Comparison of ENCODE assay signal across 9 mouse cellular contexts in genomic region chr9:54604886-54605285, GRCm38 (mm10). TPM values are rescaled to one million over a fixed set of nuclear protein-coding genes. Genes with fewer than 3 reads are reported as not detected.
A peak's percentile ranks its signal among the peaks of the same experiment; 100 is the strongest.
DNase-seq lines count a peak whose midpoint lies in the region; ATAC-seq and TF ChIP-seq lines count a peak whose summit lies in the region.
"Had no signal": no experiment of that assay in that cellular context is flagged by ENCODE, and none has a peak within 500 bp of the region (broad histone marks: within the 10 kb centered on the region; RNA-seq: fewer than 3 reads in every experiment).

No protein-coding gene starts in this region.

- no peak overlapping the region for H3K4me2 ChIP-seq in kidney, embryonic 14.5 days (replicated peaks; ENCODE audit: low read depth, low read length)

- ATAC-seq in kidney, embryonic 14.5 days (ENCODE audit: low FRiP score, low TSS enrichment): no peak
- no peak for ATAC-seq in monocyte, adult 5-6 weeks (replicated peaks; ENCODE audit: insufficient number of reproducible peaks, low FRiP score, low TSS enrichment, poor library complexity, severe bottlenecking)

- no peaks in the 10 kb centered on the region for H3K9me3 ChIP-seq in kidney, embryonic 14.5 days (ENCODE audit: control insufficient read depth, low read length)
- H3K9me3 ChIP-seq in MEL (replicated peaks; ENCODE audit: insufficient read depth, low read length): no peaks in the 10 kb centered on the region
- no peaks in the 10 kb centered on the region for H3K9me3 ChIP-seq in limb, embryonic 10.5 days (replicated peaks)

- H3K4me1 ChIP-seq in kidney, embryonic 14.5 days (ENCODE audit: control insufficient read depth, insufficient read depth, low read length): no peaks in the 10 kb centered on the region
- H3K4me1 ChIP-seq in MEL (ENCODE audit: control insufficient read depth in 1 of 2, insufficient read depth in 2 of 2, low read length in 2 of 2): no peaks in the 10 kb centered on the region
- 0 out of 2 replicates have a peak, but pooled peaks cover 5% of the 10 kb centered on the region for H3K4me1 ChIP-seq in limb, embryonic 10.5 days

- H3K27me3 ChIP-seq in kidney, embryonic 14.5 days (ENCODE audit: control insufficient read depth, insufficient read depth, low read length): no peaks in the 10 kb centered on the region
- H3K27me3 ChIP-seq in MEL (ENCODE audit: control insufficient read depth in 1 of 2, insufficient read depth in 2 of 2, low read length in 2 of 2): no peaks in the 10 kb centered on the region
- H3K27me3 ChIP-seq in limb, embryonic 10.5 days (ENCODE audit: low read depth, poor library complexity, severe bottlenecking): no peaks in the 10 kb centered on the region

- H3K79me2 ChIP-seq in MEL (ENCODE audit: control insufficient read depth, insufficient read depth, low read length, poor library complexity): no peaks in the 10 kb centered on the region

- peak; percentile 54 for TF ChIP-seq RAD21 in MEL (IDR thresholded peaks at IDR 0.05; ENCODE audit: low read depth, low read length)

- TF ChIP-seq POLR2A in MEL (IDR thresholded peaks at IDR 0.05; ENCODE audit: control insufficient read depth in 1 of 2, insufficient read depth in 1 of 2, low read depth in 1 of 2, low read length in 2 of 2, poor library complexity in 1 of 2): no peak

- H3K4me3 ChIP-seq in kidney, embryonic 14.5 days (ENCODE audit: low read length): no peak overlapping the region
- no peak overlapping the region for H3K4me3 ChIP-seq in MEL (ENCODE audit: control insufficient read depth in 1 of 2, insufficient read depth in 1 of 2, low read depth in 2 of 2, low read length in 2 of 2)
- H3K4me3 ChIP-seq in gastrocnemius, adult 2 months: no peak overlapping the region
- no peak overlapping the region for H3K4me3 ChIP-seq in limb, embryonic 10.5 days

- peaks cover 48% of the 10 kb centered on the region for H3K36me3 ChIP-seq in kidney, embryonic 14.5 days (ENCODE audit: control insufficient read depth, insufficient read depth, low read length)
- peaks cover 0 to 20% of the 10 kb centered on the region in 2 experiments; a peak in 2 of 4 replicates for H3K36me3 ChIP-seq in MEL (ENCODE audit: control insufficient read depth in 1 of 2, insufficient read depth in 2 of 2, low read length in 2 of 2)
- peaks cover 53% of the 10 kb centered on the region for H3K36me3 ChIP-seq in limb, embryonic 10.5 days

- peak; percentile 68 for DNase-seq in kidney, adult 18-20 months
- peak; percentile 64 for DNase-seq in MEL (ENCODE audit: low read depth, low spot score)
- peak; percentile 51 for DNase-seq in c-Kit-positive CD71-positive TER-119-positive erythroid progenitor cells, embryonic 14.5 days (ENCODE audit: low spot score)
- peak; percentile 86 for DNase-seq in gastrocnemius, adult 2 months
- peak; percentile 54 for DNase-seq in limb, embryonic 10.5 days (ENCODE audit: low spot score)
- DNase-seq in right cerebral cortex, postnatal 10 days (ENCODE audit: low spot score in 2 of 2): peak; percentile 48 to 58

- 60% methylated on average over 4 of the region's 4 CpGs for WGBS in kidney, embryonic 14.5 days
- 60% methylated on average over 4 of the region's 4 CpGs for WGBS in limb, embryonic 10.5 days

- TF ChIP-seq CTCF in MEL (IDR thresholded peaks at IDR 0.05 in 2 of 3, conservative IDR thresholded peaks at IDR 0.05 in 1 of 3; ENCODE audit: control insufficient read depth in 1 of 3, insufficient read depth in 1 of 3, low read depth in 2 of 3, low read length in 3 of 3, poor library complexity in 1 of 3, severe bottlenecking in 1 of 3): peak; percentile 53 to 71 (median 63)
- peak; percentile 72 for TF ChIP-seq CTCF in gastrocnemius, adult 2 months (IDR thresholded peaks at IDR 0.05)

- intact Hi-C loops in gastrocnemius, adult 2 months (cut with DNase I): loop anchor here (1.0 to 2.0 kb wide), 2 partner anchors 44 to 53 kb away; partner anchors contain the start of gene Cib2

- no peak for TF ChIP-seq EP300 in MEL (IDR thresholded peaks at IDR 0.05; ENCODE audit: low read depth in 1 of 2, low read length in 2 of 2)

- H3K27ac ChIP-seq in kidney, embryonic 14.5 days (ENCODE audit: low read depth, low read length): no peak overlapping the region
- no peak overlapping the region for H3K27ac ChIP-seq in MEL (ENCODE audit: control insufficient read depth, low read depth, low read length)
- H3K27ac ChIP-seq in gastrocnemius, adult 2 months: no peak overlapping the region
- no peak overlapping the region for H3K27ac ChIP-seq in limb, embryonic 10.5 days
- H3K27ac ChIP-seq: macrophage had no signal

- no peak overlapping the region for H3K9ac ChIP-seq in kidney, embryonic 14.5 days (ENCODE audit: low read depth, low read length)
- no peak overlapping the region for H3K9ac ChIP-seq in MEL (ENCODE audit: control insufficient read depth, low read depth, low read length, poor library complexity, severe bottlenecking)

TF ChIP-seq in MEL, 35 proteins besides CTCF, POLR2A, EP300 and RAD21:
- no peak for TF ChIP-seq ETS1 (IDR thresholded peaks at IDR 0.05; ENCODE audit: low read depth, low read length)
- peak; percentile 49; the same call in 1 of the 2 replicates for TF ChIP-seq ZC3H11A (IDR thresholded peaks at IDR 0.05; ENCODE audit: low read depth, low read length)
- peak; percentile 54 for TF ChIP-seq SMC3 (IDR thresholded peaks at IDR 0.05; ENCODE audit: low read depth, low read length)
TF ChIP-seq in MEL: peak in this region for 2.

RNA-seq across cellular contexts. Expression of gene Idh3a, which starts 18.8 kb away (rescaled TPM):
- polyA plus RNA-seq in kidney, embryonic 14.5 days (2014; fragmentation: Nextera tagmentation; extraction: Ambion mirVana): 132 and 145 TPM in 2 replicates
- total RNA-seq in MEL (2012; rRNA removed): 160 and 170 TPM in 2 replicates
- 100 to 1,000 TPM; 205 to 282 TPM for polyA plus RNA-seq in MEL (2012; ENCODE audit: insufficient read depth in 1 of 2, insufficient read length in 2 of 2, low read depth in 1 of 2, low replicate concordance in 2 of 2, missing spikeins in 1 of 2)
- total RNA-seq in gastrocnemius, adult 2 months (2021): 100 to 1,000 TPM; 522 to 568 TPM
- polyA plus RNA-seq in limb, embryonic 10.5 days (2016; fragmentation: Nextera tagmentation; extraction: Ambion mirVana): 124 and 136 TPM in 2 replicates
- total RNA-seq in monocyte, adult 5-6 weeks (2017): 26.1 to 29.5 TPM (median 26.3 TPM) in 3 replicates

RNA-seq across cellular contexts. Expression of gene Cib2, which starts 44.9 kb away (rescaled TPM):
- polyA plus RNA-seq in kidney, embryonic 14.5 days (2014; fragmentation: Nextera tagmentation; extraction: Ambion mirVana): 20.0 and 20.6 TPM in 2 replicates
- 5.0 and 7.3 TPM in 2 replicates for total RNA-seq in MEL (2012; rRNA removed)
- polyA plus RNA-seq in MEL (2012; ENCODE audit: insufficient read depth in 1 of 2, insufficient read length in 2 of 2, low read depth in 1 of 2, low replicate concordance in 2 of 2, missing spikeins in 1 of 2): 1 to 10 TPM in 1 of 2 experiments, not detected in 1; 9.0 TPM
- total RNA-seq in gastrocnemius, adult 2 months (2021): 100 to 1,000 TPM in 1 of 2 experiments, 10 to 100 TPM in 1; 95.5 to 143 TPM
- polyA plus RNA-seq in limb, embryonic 10.5 days (2016; fragmentation: Nextera tagmentation; extraction: Ambion mirVana): 7.9 and 12.7 TPM in 2 replicates
- total RNA-seq in monocyte, adult 5-6 weeks (2017): 0.39 to 2.2 TPM (median 2.2 TPM) in 3 replicates

RNA-seq across cellular contexts. Expression of gene Acsbg1, which starts 56.8 kb away (rescaled TPM):
- 2.2 and 3.0 TPM in 2 replicates for polyA plus RNA-seq in kidney, embryonic 14.5 days (2014; fragmentation: Nextera tagmentation; extraction: Ambion mirVana)
- 8.3 and 11.9 TPM in 2 replicates for total RNA-seq in MEL (2012; rRNA removed)
- 1 to 10 TPM in 1 of 2 experiments, not detected in 1; 8.8 TPM for polyA plus RNA-seq in MEL (2012; ENCODE audit: insufficient read depth in 1 of 2, insufficient read length in 2 of 2, low read depth in 1 of 2, low replicate concordance in 2 of 2, missing spikeins in 1 of 2)
- total RNA-seq in gastrocnemius, adult 2 months (2021): under 1 TPM; 0.15 to 0.28 TPM
- 0.31 and 0.60 TPM in 2 replicates for polyA plus RNA-seq in limb, embryonic 10.5 days (2016; fragmentation: Nextera tagmentation; extraction: Ambion mirVana)
- total RNA-seq in monocyte, adult 5-6 weeks (2017): 2.3 to 3.9 TPM (median 3.6 TPM) in 3 replicates
- polyA plus RNA-seq: macrophage had no signal

Comparison
In these comparisons a context has a peak if more than half of its experiments do, and no peak if none do; other contexts are left out.
1. RNA of gene Cib2, which starts 44.9 kb away (total RNA-seq): 95.5 to 143 TPM in gastrocnemius, adult 2 months; 5.0 to 7.3 TPM in MEL and 0.39 to 2.2 TPM in monocyte, adult 5-6 weeks; every median in the first group is over 10 times any median in the second.
2. Peak in every context shown above with its lines, with median percentiles within 50 percentile points of each other: DNase-seq.